Mouse (Mus musculus) liver, embryonic 12.5 days (tissue): Measurements from ENCODE around the gene Hcrtr1. TPM values are rescaled to one million over a fixed set of nuclear protein-coding genes. Genes with fewer than 3 reads are reported as not detected.

Experiments used
- ATAC-seq: fragments of 200-750 bp; cut with Nextera tagmentation; 2 replicates; pipeline ENCODE4 v1.8.0; 2017; ENCODE audit warnings: moderate number of reproducible peaks, mild to moderate bottlenecking, moderate library complexity
- H3K27ac ChIP-seq: fragments of 300-500 bp; sonication (generic); 2 replicates; pipeline ENCODE4 v1.5.1; 2016; ENCODE audit warnings: mild to moderate bottlenecking
- H3K27me3 ChIP-seq: fragments of 300-500 bp; sonication (generic); replicated peaks from 2 replicates; pipeline ENCODE4 v1.6.1; 2016; ENCODE audit warnings: mild to moderate bottlenecking, moderate library complexity
- H3K36me3 ChIP-seq: fragments of 300-500 bp; sonication (generic); 2 replicates; pipeline ENCODE4 v1.6.1; 2016; ENCODE audit warnings: mild to moderate bottlenecking, moderate library complexity
- H3K4me1 ChIP-seq: fragments of 300-500 bp; sonication (generic); 2 replicates; pipeline ENCODE4 v1.6.1; 2016
- H3K4me2 ChIP-seq: fragments of 300-500 bp; sonication (generic); 2 replicates; pipeline ENCODE4 v1.6.1; 2016; ENCODE audit warnings: mild to moderate bottlenecking, moderate library complexity
- H3K4me3 ChIP-seq: fragments of 300-500 bp; sonication (generic); 2 replicates; pipeline ENCODE4 v1.5.1; 2016; ENCODE audit warnings: mild to moderate bottlenecking, moderate library complexity
- H3K9ac ChIP-seq: fragments of 300-500 bp; sonication (generic); 2 replicates; pipeline ENCODE4 v1.6.1; 2016; ENCODE audit warnings: mild to moderate bottlenecking, moderate library complexity
- H3K9me3 ChIP-seq: fragments of 300-500 bp; sonication (generic); replicated peaks from 2 replicates; pipeline ENCODE4 v1.6.1; 2016; ENCODE audit warnings: mild to moderate bottlenecking, moderate library complexity
- WGBS: fragments of 180-500 bp; shearing (Covaris S2); methylation state at CpG from one replicate; pipeline ENCODE4 v1.1.7; 2016; ENCODE audit not compliant: insufficient replicate concordance; 5-methylcytosine and 5-hydroxymethylcytosine counted together
- polyA plus RNA-seq: library from polyadenylated mRNA; unstranded; fragments of >200 nt; fragmentation: Nextera tagmentation; extraction: Ambion mirVana; gene quantifications from 2 replicates; pipeline ENCODE4 v1.2.1, GENCODE M21; 2016

Gene Hcrtr1
- polyA plus RNA-seq = 0.12 TPM in 1 of 2 replicates, not detected in the other

- H3K9me3 ChIP-seq = no peaks in the 10 kb centered on the region
- H3K4me3 ChIP-seq = peak within 1 kb of the TSS; percentile 18; the same call in 1 of the 2 replicates
- H3K4me1 ChIP-seq = peaks cover 4% of the 10 kb centered on the region; the same call in 1 of the 2 replicates
- WGBS = 8% methylated on average over 15 of the region's 15 CpGs
- peaks cover 88% of the 10 kb centered on the region for H3K27me3 ChIP-seq
- no peak within 1 kb of the TSS for H3K9ac ChIP-seq
- no peaks in the 10 kb centered on the region for H3K36me3 ChIP-seq
- H3K4me2 ChIP-seq = peak within 1 kb of the TSS; percentile 44
- no peak within 1 kb of the TSS for H3K27ac ChIP-seq
- no peak for ATAC-seq
These were observed at the start of gene Hcrtr1 for GRCm38 (mm10) chr4:130139214-130139492. Hcrtr1 (minus strand) TSS chr4:130139359.

DNA sequence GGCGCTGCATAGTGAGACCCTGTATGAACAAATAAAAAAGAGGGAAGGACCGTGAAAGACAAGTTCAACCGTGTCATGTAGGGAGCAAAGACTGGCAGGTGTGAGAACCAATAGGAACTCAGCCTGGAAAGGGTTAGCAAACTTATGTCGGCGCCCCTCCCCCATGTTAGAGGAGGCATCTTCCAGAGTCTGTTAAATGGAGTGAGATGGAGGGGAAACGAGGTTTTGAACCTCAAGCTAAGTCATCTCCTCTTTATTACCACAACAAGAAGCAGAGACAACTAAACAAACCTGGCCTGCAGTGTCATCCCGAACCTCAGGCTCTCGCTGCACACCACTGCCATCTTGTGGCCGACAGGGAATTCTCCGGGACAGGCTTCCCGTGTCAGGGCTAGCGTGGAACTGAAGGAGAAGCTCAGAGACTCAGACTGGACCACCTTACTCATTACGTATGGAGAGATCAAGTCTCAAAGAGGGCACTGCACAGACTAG, 49.7 kb upstream of the Hcrtr1 start:
- Histone ChIP-seq H3K27ac (no peak overlapping the region), H3K27me3 (peaks cover 37% of the 10 kb centered on the region), H3K4me3 (no peak overlapping the region), H3K4me1 (no peaks in the 10 kb centered on the region), H3K36me3 (no peaks in the 10 kb centered on the region), H3K9ac (no peak overlapping the region), H3K4me2 (peak overlapping the region; percentile 30), H3K9me3 (no peaks in the 10 kb centered on the region)
- 0 out of 2 replicates have a peak, but pooled peaks have one; percentile 21 for ATAC-seq
- WGBS = 3% methylated on average over 13 of the region's 13 CpGs

- 63% methylated on average over 12 of the region's 12 CpGs for WGBS
- no peak overlapping the region for H3K4me3 ChIP-seq
- H3K4me2 ChIP-seq = no peak overlapping the region
- H3K27ac ChIP-seq = no peak overlapping the region
- H3K4me1 ChIP-seq = no peaks in the 10 kb centered on the region
- no peaks in the 10 kb centered on the region for H3K36me3 ChIP-seq
- H3K9ac ChIP-seq = no peak overlapping the region
- no peaks in the 10 kb centered on the region for H3K9me3 ChIP-seq
- H3K27me3 ChIP-seq = peaks cover 38% of the 10 kb centered on the region
- no peak for ATAC-seq
These were observed 47.7 kb upstream of the Hcrtr1 start for GRCm38 (mm10) chr4:130186891-130187290.

- Histone ChIP-seq H3K4me3 (no peak overlapping the region), H3K36me3 (no peaks in the 10 kb centered on the region), H3K9ac (no peak overlapping the region), H3K27me3 (peaks cover 38% of the 10 kb centered on the region), H3K4me2 (no peak overlapping the region), H3K27ac (no peak overlapping the region), H3K4me1 (no peaks in the 10 kb centered on the region), H3K9me3 (no peaks in the 10 kb centered on the region)
- ATAC-seq = no peak
- 58% methylated on average over 9 of the region's 9 CpGs for WGBS
These were observed 47.3 kb upstream of the Hcrtr1 start for GRCm38 (mm10) chr4:130186450-130186849.

GRCm38 (mm10) chr4:130183879-130184278, 44.7 kb upstream of the Hcrtr1 start:
- Histone ChIP-seq H3K9me3 (no peaks in the 10 kb centered on the region), H3K27me3 (peaks cover 53% of the 10 kb centered on the region), H3K27ac (no peak overlapping the region), H3K4me2 (no peak overlapping the region), H3K9ac (no peak overlapping the region), H3K4me3 (no peak overlapping the region), H3K4me1 (no peaks in the 10 kb centered on the region), H3K36me3 (no peaks in the 10 kb centered on the region)
- WGBS = 79% methylated on average over 5 of the region's 5 CpGs
- no peak for ATAC-seq

DNA sequence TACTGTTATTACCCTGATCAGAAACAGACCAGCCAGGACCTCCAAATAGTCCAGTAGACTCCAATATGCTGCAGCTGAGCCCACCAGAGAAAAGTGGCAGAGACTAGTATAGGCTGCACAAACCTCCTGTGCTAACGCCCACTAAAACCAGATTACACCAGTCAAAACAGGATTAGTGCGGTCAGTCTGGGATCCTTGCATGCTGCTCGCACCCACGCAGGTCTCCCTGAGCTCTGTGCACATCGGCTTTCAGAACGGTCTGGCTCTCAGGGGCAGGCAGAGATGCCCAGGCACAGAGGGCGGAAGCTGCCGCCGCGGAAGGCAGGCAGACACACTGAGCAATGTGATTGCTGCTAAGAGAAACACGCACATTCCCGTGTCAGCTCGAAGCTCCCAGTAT, 43.9 kb upstream of the Hcrtr1 start:
- H3K36me3 ChIP-seq = no peaks in the 10 kb centered on the region
- H3K9ac ChIP-seq = no peak overlapping the region
- no peak overlapping the region for H3K27ac ChIP-seq
- no peak for ATAC-seq
- no peaks in the 10 kb centered on the region for H3K4me1 ChIP-seq
- no peak overlapping the region for H3K4me2 ChIP-seq
- H3K9me3 ChIP-seq = no peaks in the 10 kb centered on the region
- H3K27me3 ChIP-seq = peaks cover 60% of the 10 kb centered on the region
- WGBS = 71% methylated on average over 13 of the region's 13 CpGs
- no peak overlapping the region for H3K4me3 ChIP-seq

- no peak overlapping the region for H3K4me2 ChIP-seq
- ATAC-seq = no peak
- H3K27ac ChIP-seq = 0 out of 2 replicates have a peak overlapping the region, but pooled peaks have one; percentile 2
- H3K9me3 ChIP-seq = no peaks in the 10 kb centered on the region
- H3K36me3 ChIP-seq = no peaks in the 10 kb centered on the region
- H3K9ac ChIP-seq = no peak overlapping the region
- peaks cover 69% of the 10 kb centered on the region for H3K27me3 ChIP-seq
- 35% methylated on average over 4 of the region's 4 CpGs for WGBS
- H3K4me1 ChIP-seq = peaks cover 4% of the 10 kb centered on the region; the same call in 1 of the 2 replicates
- H3K4me3 ChIP-seq = no peak overlapping the region
These were observed 42.7 kb upstream of the Hcrtr1 start for GRCm38 (mm10) chr4:130181886-130182285.

DNA sequence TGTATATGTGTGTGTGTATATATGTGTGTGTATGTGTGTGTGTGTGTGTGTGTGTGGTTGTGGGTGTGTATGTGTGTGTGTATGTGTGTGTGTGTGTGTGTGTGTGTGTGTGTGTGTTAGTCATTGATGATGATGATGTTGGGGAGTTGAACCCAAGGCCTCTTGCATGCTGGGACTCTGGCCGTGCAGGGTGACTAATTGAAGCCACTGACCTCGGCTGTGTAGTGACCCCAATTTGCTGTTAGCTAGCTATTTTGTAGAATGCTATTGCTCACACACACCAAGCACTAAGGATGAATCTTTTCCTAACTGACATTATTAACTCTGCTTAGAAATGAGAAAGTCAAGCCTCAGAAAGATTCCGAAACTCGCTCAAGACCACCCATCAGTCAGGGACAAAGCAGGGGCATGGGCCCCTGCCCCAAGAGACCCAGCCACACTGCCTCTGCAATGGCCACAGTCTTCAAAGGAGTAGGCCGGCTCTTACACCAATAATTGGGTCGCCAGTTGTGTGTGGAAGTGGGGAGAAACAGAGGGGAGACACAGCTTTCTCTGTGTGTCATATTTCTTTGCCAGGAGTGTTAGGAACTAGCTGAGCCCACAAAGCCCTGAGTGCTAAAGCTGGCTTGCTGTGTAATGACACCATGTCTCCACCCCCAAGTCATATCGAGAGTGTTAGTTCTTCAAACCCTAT, 41.9 kb upstream of the Hcrtr1 start:
- Histone ChIP-seq H3K4me3 (no peak overlapping the region), H3K9me3 (no peaks in the 10 kb centered on the region), H3K4me2 (no peak overlapping the region), H3K9ac (no peak overlapping the region), H3K36me3 (no peaks in the 10 kb centered on the region), H3K27ac (no peak overlapping the region), H3K4me1 (peaks cover 11% of the 10 kb centered on the region; the same call in 1 of the 2 replicates), H3K27me3 (peaks cover 69% of the 10 kb centered on the region)
- 65% methylated on average over 7 of the region's 7 CpGs for WGBS
- ATAC-seq = no peak

- no peak for ATAC-seq
- Histone ChIP-seq H3K4me1 (peaks cover 22% of the 10 kb centered on the region), H3K9ac (no peak overlapping the region), H3K9me3 (no peaks in the 10 kb centered on the region), H3K4me2 (no peak overlapping the region), H3K27me3 (peaks cover 70% of the 10 kb centered on the region), H3K36me3 (no peaks in the 10 kb centered on the region), H3K4me3 (no peak overlapping the region), H3K27ac (no peak overlapping the region)
- WGBS = 64% methylated on average over 3 of the region's 3 CpGs
These were observed 40.7 kb upstream of the Hcrtr1 start for GRCm38 (mm10) chr4:130179876-130180275.

DNA sequence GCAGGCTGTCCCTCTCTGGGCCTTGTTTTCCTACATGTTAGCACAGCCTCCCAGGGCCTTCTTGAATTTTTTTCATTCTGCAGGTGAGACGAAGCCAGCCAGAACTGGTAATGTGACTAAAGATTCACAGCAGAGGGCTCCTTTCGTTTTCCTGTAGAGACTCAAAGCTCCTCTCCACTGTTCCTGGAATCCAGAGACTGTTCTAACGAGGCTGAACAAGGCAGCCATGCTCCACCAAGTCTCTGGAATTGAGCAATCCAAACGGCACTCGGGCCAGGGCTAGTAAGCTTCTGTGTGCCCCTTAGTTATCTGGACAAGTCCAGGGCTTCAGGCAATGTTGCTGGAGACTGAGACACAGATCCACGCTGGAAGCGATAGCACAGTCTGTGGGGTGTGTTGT, 38.4 kb upstream of the Hcrtr1 start:
- no peak overlapping the region for H3K4me2 ChIP-seq
- peaks cover 46% of the 10 kb centered on the region for H3K4me1 ChIP-seq
- no peak overlapping the region for H3K4me3 ChIP-seq
- peaks cover 80% of the 10 kb centered on the region for H3K27me3 ChIP-seq
- no peak for ATAC-seq
- no peaks in the 10 kb centered on the region for H3K36me3 ChIP-seq
- WGBS = 52% methylated on average over 7 of the region's 7 CpGs
- H3K9ac ChIP-seq = no peak overlapping the region
- no peaks in the 10 kb centered on the region for H3K9me3 ChIP-seq
- H3K27ac ChIP-seq = no peak overlapping the region

GRCm38 (mm10) chr4:130177087-130177486, 37.9 kb upstream of the Hcrtr1 start:
- no peak for ATAC-seq
- Histone ChIP-seq H3K27me3 (peaks cover 80% of the 10 kb centered on the region), H3K4me1 (peaks cover 50% of the 10 kb centered on the region), H3K9me3 (no peaks in the 10 kb centered on the region), H3K27ac (no peak overlapping the region), H3K36me3 (no peaks in the 10 kb centered on the region), H3K4me2 (no peak overlapping the region), H3K4me3 (no peak overlapping the region), H3K9ac (no peak overlapping the region)
- WGBS = 65% methylated on average over 4 of the region's 4 CpGs

DNA sequence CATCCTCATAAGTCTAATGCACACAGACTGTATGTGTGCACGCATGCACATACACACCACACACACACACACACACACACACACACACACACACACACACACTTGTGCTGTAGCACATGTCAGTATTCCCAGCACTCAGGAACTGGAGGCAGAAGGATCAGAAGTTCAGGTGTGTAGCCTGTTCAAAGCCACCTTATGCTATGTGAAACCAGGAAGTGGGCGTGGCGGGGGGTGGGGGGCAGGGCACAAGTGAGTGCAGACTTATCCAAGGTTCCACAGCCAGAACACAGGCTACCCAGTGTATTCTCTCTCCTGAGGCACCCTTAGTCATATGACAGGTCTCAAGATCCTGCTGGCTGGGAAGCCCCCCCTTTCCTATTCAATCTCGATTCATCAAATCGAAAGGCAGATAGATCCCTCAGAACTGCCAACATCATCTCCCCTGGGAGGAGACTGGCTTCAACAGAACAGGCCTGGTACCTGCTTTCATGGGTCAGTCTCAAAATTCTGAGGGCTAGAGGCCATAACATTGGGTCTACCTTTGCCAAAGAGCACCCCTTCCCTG, 37.1 kb upstream of the Hcrtr1 start:
- Histone ChIP-seq H3K36me3 (peaks cover 6% of the 10 kb centered on the region; the same call in 1 of the 2 replicates), H3K9me3 (no peaks in the 10 kb centered on the region), H3K27ac (no peak overlapping the region), H3K4me3 (no peak overlapping the region), H3K9ac (no peak overlapping the region), H3K4me1 (peaks cover 58% of the 10 kb centered on the region), H3K4me2 (no peak overlapping the region), H3K27me3 (peaks cover 87% of the 10 kb centered on the region)
- WGBS = 72% methylated on average over 5 of the region's 5 CpGs
- no peak for ATAC-seq
